Mouse (Mus musculus): ENCODE measurements around the gene Dusp12.

DNA sequence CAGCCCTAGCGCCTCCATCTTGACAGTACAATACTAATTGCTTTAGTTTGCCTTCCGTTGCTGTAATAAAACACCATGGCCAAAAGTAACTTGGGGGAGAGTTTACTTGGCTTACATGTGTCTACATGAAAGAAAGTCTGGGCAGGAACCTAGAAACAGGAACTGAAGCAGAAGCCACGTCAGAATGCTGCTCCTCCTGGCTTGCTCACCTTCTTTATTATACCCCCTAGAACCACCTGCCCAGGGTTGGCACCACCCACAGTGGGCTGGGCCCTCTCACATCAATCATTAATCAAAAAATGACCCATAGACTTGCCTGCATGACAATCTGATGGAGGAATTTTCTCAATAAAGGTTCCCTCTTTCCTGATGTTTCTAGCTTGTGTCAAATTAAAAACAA is 20.6 kb downstream of the Dusp12 start:
- TF ChIP-seq CTCF (conservative IDR thresholded peaks at IDR 0.05; ENCODE audit: low read length), result no peak
- no peak for TF ChIP-seq POU5F1 (IDR thresholded peaks at IDR 0.05; ENCODE audit: borderline replicate concordance, low read length)

Measured in E14TG2a.4 (cell line).